Mouse (Mus musculus) heart, embryonic 16.5 days (tissue): ENCODE measurements around the gene Grasp. TPM values are rescaled to one million over a fixed set of nuclear protein-coding genes. Genes with fewer than 3 reads are reported as not detected.

Experiments
- ATAC-seq: fragments of 200-750 bp; cut with Nextera tagmentation; replicated peaks from 2 replicates; pipeline ENCODE4 v1.8.0; 2017; ENCODE audit warnings: moderate number of reproducible peaks; ENCODE audit not compliant: insufficient read depth, low FRiP score; ENCODE audit errors: extremely low read depth
- H3K27ac ChIP-seq: fragments of 300-500 bp; sonication (generic); 2 replicates; pipeline ENCODE4 v1.5.1; 2014; ENCODE audit warnings: mild to moderate bottlenecking, low read length, control low read depth, moderate library complexity
- H3K27me3 ChIP-seq: fragments of 300-500 bp; sonication (generic); 2 replicates; pipeline ENCODE4 v1.6.1; 2014; ENCODE audit warnings: low read length, mixed read lengths; ENCODE audit not compliant: control insufficient read depth, insufficient read depth
- H3K36me3 ChIP-seq: fragments of 300-500 bp; sonication (generic); 2 replicates; pipeline ENCODE4 v1.6.1; 2014; ENCODE audit not compliant: control insufficient read depth, insufficient read depth
- H3K4me1 ChIP-seq: fragments of 300-500 bp; sonication (generic); 2 replicates; pipeline ENCODE4 v1.6.1; 2014; ENCODE audit warnings: low read length, mixed read lengths; ENCODE audit not compliant: control insufficient read depth, insufficient read depth
- H3K4me2 ChIP-seq: fragments of 300-500 bp; sonication (generic); 2 replicates; pipeline ENCODE4 v1.6.1; 2014; ENCODE audit warnings: low read depth, mild to moderate bottlenecking, control low read depth, low read length
- H3K4me3 ChIP-seq: fragments of 300-500 bp; sonication (generic); 2 replicates; pipeline ENCODE4 v1.5.1; 2014; ENCODE audit warnings: mild to moderate bottlenecking, control low read depth, low read length
- H3K9ac ChIP-seq: fragments of 300-500 bp; sonication (generic); 2 replicates; pipeline ENCODE4 v1.6.1; 2014; ENCODE audit warnings: low read length, control low read depth
- H3K9me3 ChIP-seq: fragments of 300-500 bp; sonication (generic); replicated peaks from 2 replicates; pipeline ENCODE4 v1.6.1; 2016; ENCODE audit warnings: low read length; ENCODE audit not compliant: control insufficient read depth
- WGBS: fragments of 180-500 bp; shearing (Covaris S2); extraction: QIAGEN DNeasy Blood & Tissue Kit; methylation state at CpG from one replicate; pipeline ENCODE4 v1.1.7; 2014; 5-methylcytosine and 5-hydroxymethylcytosine counted together
- polyA plus RNA-seq: library from polyadenylated mRNA; unstranded; fragments of >200 nt; fragmentation: Nextera tagmentation; extraction: Ambion mirVana; gene quantifications from 2 replicates; pipeline ENCODE4 v1.2.1, GENCODE M21; 2015

The Grasp gene
- polyA plus RNA-seq, 1 experiment from 2014 or later, result 3.4 TPM

GRCm38 (mm10) chr15:101235728-101236327 lies 11.8 kb downstream of the Grasp start:
- H3K27ac ChIP-seq, result peak overlapping the region; percentile 30; the same call in 1 of the 2 replicates
- H3K9me3 ChIP-seq, result no peaks in the 10 kb centered on the region
- peaks cover 5% of the 10 kb centered on the region for H3K36me3 ChIP-seq
- H3K4me3 ChIP-seq, result no peak overlapping the region
- WGBS, result 29% methylated on average over 12 of the region's 12 CpGs
- no peaks in the 10 kb centered on the region for H3K27me3 ChIP-seq
- H3K9ac ChIP-seq, result peak overlapping the region; percentile 1; the same call in 1 of the 2 replicates
- H3K4me1 ChIP-seq, result peaks cover 32% of the 10 kb centered on the region
- H3K4me2 ChIP-seq, result peak overlapping the region; percentile 38
- no peak for ATAC-seq

- no peak overlapping the region for H3K4me3 ChIP-seq
- no peak overlapping the region for H3K4me2 ChIP-seq
- no peak for ATAC-seq
- H3K9ac ChIP-seq, result no peak overlapping the region
- no peaks in the 10 kb centered on the region for H3K36me3 ChIP-seq
- no peaks in the 10 kb centered on the region for H3K9me3 ChIP-seq
- no peak overlapping the region for H3K27ac ChIP-seq
- peaks cover 37% of the 10 kb centered on the region for H3K4me1 ChIP-seq
- WGBS, result 6% methylated on average over 3 of the region's 3 CpGs
- no peaks in the 10 kb centered on the region for H3K27me3 ChIP-seq
Measured at GRCm38 (mm10) chr15:101236878-101237277, 12.9 kb downstream of the Grasp start.

- 3% methylated on average over 28 of the region's 28 CpGs for WGBS
- ATAC-seq, result no peak
- Histone ChIP-seq H3K9me3 (no peaks in the 10 kb centered on the region), H3K4me3 (peak overlapping the region; percentile 46), H3K9ac (peak overlapping the region; percentile 68), H3K4me1 (peaks cover 42% of the 10 kb centered on the region), H3K36me3 (no peaks in the 10 kb centered on the region), H3K27me3 (no peaks in the 10 kb centered on the region), H3K4me2 (peak overlapping the region; percentile 77), H3K27ac (peak overlapping the region; percentile 21; the same call in 1 of the 2 replicates)
Measured at GRCm38 (mm10) chr15:101238885-101239511, 15.0 kb downstream of the Grasp start.

DNA sequence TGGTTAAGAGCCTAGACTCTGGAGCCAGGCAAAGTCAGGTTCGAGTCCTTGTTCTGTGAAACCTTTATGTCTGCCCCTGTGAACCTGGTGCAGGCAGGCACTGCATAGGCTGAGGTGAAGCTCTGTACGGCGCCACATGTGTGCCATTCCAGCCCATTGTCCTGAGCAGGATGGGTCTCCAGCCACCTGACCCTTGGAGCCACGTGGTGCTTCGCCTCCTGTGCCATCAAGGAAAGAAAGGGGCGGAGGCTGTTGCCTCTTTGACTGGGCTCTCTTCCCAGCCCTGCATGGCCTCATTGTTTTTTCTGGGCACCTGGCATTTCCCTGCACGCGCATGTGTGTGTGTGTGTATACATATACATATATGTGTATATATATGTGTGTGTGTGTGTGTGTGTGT lies 15.8 kb downstream of the Grasp start:
- H3K4me3 ChIP-seq, result no peak overlapping the region
- no peak for ATAC-seq
- H3K4me2 ChIP-seq, result no peak overlapping the region
- 72% methylated on average over 8 of the region's 8 CpGs for WGBS
- no peaks in the 10 kb centered on the region for H3K9me3 ChIP-seq
- no peaks in the 10 kb centered on the region for H3K27me3 ChIP-seq
- peaks cover 40% of the 10 kb centered on the region for H3K4me1 ChIP-seq
- H3K36me3 ChIP-seq, result no peaks in the 10 kb centered on the region
- no peak overlapping the region for H3K27ac ChIP-seq
- no peak overlapping the region for H3K9ac ChIP-seq

GRCm38 (mm10) chr15:101240799-101241204 lies 16.8 kb downstream of the Grasp start:
- Histone ChIP-seq H3K9me3 (no peaks in the 10 kb centered on the region), H3K4me2 (peak overlapping the region; percentile 64), H3K27me3 (no peaks in the 10 kb centered on the region), H3K4me3 (peak overlapping the region; percentile 38), H3K27ac (peak overlapping the region; percentile 93), H3K4me1 (peaks cover 37% of the 10 kb centered on the region), H3K36me3 (no peaks in the 10 kb centered on the region), H3K9ac (peak overlapping the region; percentile 62)
- ATAC-seq, result peak; percentile 86
- 2% methylated on average over 10 of the region's 10 CpGs for WGBS

- H3K27ac ChIP-seq, result peak overlapping the region; percentile 93
- WGBS, result 28% methylated on average over 9 of the region's 9 CpGs
- peak; percentile 70 for ATAC-seq
- peak overlapping the region; percentile 64 for H3K4me2 ChIP-seq
- H3K9ac ChIP-seq, result peak overlapping the region; percentile 62
- H3K4me1 ChIP-seq, result peaks cover 33% of the 10 kb centered on the region
- H3K36me3 ChIP-seq, result no peaks in the 10 kb centered on the region
- peak overlapping the region; percentile 38 for H3K4me3 ChIP-seq
- no peaks in the 10 kb centered on the region for H3K9me3 ChIP-seq
- H3K27me3 ChIP-seq, result no peaks in the 10 kb centered on the region
Measured at GRCm38 (mm10) chr15:101241236-101241635, 17.2 kb downstream of the Grasp start.

DNA sequence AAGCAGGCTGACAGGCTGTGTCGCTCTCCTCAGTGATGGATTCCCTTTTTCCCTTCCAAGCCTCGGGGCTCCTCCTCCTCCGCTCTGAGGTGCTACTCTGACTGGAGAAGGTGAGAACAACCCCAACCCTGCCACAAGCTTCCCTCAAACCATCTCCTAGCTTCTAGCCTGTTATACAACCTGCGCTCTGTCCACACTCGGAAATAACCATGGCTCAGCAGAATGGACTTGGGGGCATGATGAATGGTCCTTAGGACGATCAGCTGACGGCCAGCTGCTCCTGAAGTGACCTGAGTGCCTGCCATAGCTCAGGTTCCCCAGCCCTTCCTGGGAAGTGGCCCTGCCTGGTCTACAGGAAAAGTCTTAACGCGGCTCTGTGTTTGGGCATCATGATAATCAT lies 17.9 kb downstream of the Grasp start:
- H3K9ac ChIP-seq, result peak overlapping the region; percentile 56
- no peaks in the 10 kb centered on the region for H3K27me3 ChIP-seq
- no peaks in the 10 kb centered on the region for H3K9me3 ChIP-seq
- peak overlapping the region; percentile 64 for H3K4me2 ChIP-seq
- no peak overlapping the region for H3K4me3 ChIP-seq
- peak overlapping the region; percentile 93 for H3K27ac ChIP-seq
- 48% methylated on average over 9 of the region's 9 CpGs for WGBS
- H3K36me3 ChIP-seq, result no peaks in the 10 kb centered on the region
- peaks cover 36% of the 10 kb centered on the region for H3K4me1 ChIP-seq
- ATAC-seq, result no peak

- H3K4me3 ChIP-seq, result no peak overlapping the region
- peak overlapping the region; percentile 93 for H3K27ac ChIP-seq
- no peaks in the 10 kb centered on the region for H3K36me3 ChIP-seq
- H3K4me2 ChIP-seq, result no peak overlapping the region
- ATAC-seq, result no peak
- H3K27me3 ChIP-seq, result no peaks in the 10 kb centered on the region
- H3K9ac ChIP-seq, result peak overlapping the region; percentile 43; the same call in 1 of the 2 replicates
- 21% methylated on average over 8 of the region's 8 CpGs for WGBS
- no peaks in the 10 kb centered on the region for H3K9me3 ChIP-seq
- H3K4me1 ChIP-seq, result peaks cover 43% of the 10 kb centered on the region
Measured at GRCm38 (mm10) chr15:101242645-101243044, 18.7 kb downstream of the Grasp start.

DNA sequence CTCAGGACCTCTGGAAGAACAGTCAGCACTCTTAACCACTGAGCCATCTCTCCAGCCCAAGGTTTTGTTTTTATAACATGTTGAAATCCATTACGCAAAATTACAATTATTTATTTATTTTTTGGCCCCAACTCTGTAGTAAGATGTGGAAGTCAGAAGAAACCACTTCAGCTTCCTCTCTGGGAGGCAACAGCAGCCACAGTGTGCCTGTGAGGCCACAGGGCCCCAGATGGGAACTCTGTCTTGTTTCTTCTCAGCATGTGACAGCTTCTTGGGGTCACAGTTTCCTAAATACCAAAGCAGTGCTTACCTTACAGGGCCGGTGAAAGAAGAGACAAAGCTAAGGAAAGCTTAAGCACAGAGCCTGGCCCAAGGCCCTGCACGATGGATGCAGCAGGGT lies 20.0 kb downstream of the Grasp start:
- Histone ChIP-seq H3K36me3 (no peaks in the 10 kb centered on the region), H3K27ac (no peak overlapping the region), H3K4me2 (no peak overlapping the region), H3K4me3 (no peak overlapping the region), H3K9me3 (no peaks in the 10 kb centered on the region), H3K9ac (no peak overlapping the region), H3K27me3 (no peaks in the 10 kb centered on the region), H3K4me1 (peaks cover 50% of the 10 kb centered on the region)
- no peak for ATAC-seq
- 71% methylated on average over 3 of the region's 3 CpGs for WGBS
